Mouse (Mus musculus): ENCODE data around the gene Casp9.

DNA sequence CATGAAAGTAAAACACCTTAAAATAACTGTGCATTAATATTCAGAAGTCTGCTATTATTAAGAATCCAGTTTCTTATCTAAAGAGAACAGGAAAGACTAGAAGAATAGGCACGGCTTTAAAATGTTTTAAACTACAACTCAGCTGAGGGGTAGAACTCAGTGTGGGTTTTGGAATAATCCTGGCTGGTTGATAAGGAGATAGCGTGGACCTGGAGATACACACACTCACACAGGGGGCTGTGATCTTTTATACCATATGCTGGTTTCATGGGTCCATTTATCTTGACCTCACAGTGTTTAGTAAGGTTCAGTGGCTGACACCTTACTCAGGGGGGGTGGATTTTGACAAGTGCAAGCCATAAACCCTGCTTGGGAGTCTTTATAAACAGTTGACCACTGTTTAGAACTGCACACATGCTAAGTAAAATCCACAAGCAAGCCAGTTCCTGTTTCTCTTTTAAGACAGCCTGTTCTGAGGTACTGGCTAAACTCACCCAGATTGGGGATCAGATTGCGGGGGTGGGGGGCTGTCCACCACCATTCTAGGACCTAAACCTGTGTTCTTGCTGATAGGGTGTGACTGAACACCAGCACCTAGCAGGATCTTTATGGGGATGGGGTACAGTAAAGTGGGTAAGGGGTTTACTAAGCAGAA is 3.7 kb upstream of the Casp9 start:
- TF ChIP-seq POLR2A (IDR thresholded peaks at IDR 0.05; ENCODE audit: borderline replicate concordance, extremely low read depth, low read depth, low read length) (no peak), CTCF (IDR thresholded peaks at IDR 0.05; ENCODE audit: insufficient read depth, low read length) (no peak)

Measured in lung, adult 2 months (tissue).